Mouse (Mus musculus): ENCODE measurements at regions not wholly inside any gene's neighbourhood (a gene's known extent, or its start where the extent isn't known, plus 50 kb on each side); places are given as distances from the start of the nearest gene placed in this dataset.

DNA sequence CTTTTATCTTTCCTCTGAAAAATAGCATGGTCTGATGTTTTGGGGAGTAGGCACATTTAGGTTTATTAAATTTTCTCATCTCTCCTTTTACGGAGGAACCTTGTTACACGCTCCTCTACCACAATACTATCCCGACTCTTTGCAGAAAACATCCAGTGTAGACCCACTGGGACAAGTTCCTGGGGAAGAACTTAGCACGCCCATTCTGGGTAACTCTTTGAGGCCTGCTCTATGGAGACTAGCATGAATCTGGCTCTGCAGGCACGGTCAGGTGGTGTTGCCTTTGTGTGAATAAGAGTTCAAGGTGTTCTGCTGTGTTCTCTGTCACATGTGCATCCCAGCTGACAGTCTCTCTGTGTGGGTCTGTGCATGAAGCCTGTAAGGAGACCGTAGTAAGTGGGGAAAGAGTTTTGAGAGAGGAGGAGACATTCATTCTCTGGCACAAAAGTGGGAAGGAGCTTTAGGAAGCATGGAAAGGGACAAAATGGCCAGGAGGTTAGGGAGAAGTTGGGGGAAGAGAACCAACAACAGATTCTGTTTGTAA lies 105.2 kb upstream of the Satb2 start:
- no peaks in the 10 kb centered on the region for H3K9me3 ChIP-seq
- 86% methylated on average over 6 of the region's 6 CpGs for WGBS
- ATAC-seq (ENCODE audit: low FRiP score), result 0 out of 2 replicates have a peak, but pooled peaks have one; percentile 27
- no peak overlapping the region for H3K4me3 ChIP-seq (replicated peaks)
- H3K36me3 ChIP-seq (replicated peaks), result no peaks in the 10 kb centered on the region
- H3K27ac ChIP-seq, result no peak overlapping the region
- peaks cover 14% of the 10 kb centered on the region for H3K4me1 ChIP-seq
- H3K9ac ChIP-seq, result no peak overlapping the region
- no peaks in the 10 kb centered on the region for H3K27me3 ChIP-seq
- H3K4me2 ChIP-seq, result no peak overlapping the region

DNA sequence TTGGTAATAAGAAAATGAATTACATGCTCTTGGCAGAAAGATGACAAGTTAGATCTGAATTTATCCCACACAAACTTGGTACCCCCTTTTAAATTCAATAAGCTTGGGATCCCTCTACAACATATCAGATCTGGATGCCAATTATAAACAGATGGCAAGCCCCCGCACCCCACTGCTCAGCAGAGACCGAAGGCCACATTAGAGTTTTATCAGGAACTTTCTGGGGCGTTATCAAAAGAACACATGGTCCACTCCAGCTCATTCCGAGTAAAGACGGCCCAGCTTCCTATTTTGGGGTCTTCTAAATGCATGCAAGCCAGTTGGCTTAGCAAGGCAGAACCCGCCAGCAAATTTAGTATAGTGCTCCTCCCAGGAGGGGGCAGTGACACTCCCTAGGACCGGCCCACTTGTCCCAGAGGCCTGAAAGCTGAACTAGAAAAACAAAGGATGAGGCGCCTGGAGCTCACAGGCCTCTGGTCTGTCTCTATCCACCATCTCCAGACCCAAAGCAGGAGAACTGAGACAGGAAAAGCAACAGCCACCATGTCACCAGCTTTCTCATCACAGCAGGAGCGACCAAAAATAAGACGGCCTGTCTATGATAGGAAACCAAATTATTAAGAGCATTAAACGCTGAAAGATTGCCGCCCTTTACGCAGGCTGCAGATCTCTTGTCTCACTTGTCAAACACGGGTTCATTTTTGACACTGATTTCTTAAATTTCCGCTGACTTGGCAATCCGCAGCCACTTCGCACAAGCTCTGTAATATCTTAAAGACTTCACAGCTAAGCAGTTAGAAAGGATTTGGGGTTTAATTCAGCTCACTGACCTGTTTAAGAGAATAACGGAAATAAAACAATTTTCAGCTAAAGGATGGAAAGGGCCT lies 117.2 kb upstream of the Satb2 start:
- H3K9me3 ChIP-seq, result no peaks in the 10 kb centered on the region
- H3K9ac ChIP-seq, result no peak overlapping the region
- 66% methylated on average over 18 of the region's 18 CpGs for WGBS
- no peaks in the 10 kb centered on the region for H3K36me3 ChIP-seq (replicated peaks)
- H3K27me3 ChIP-seq, result no peaks in the 10 kb centered on the region
- H3K27ac ChIP-seq, result no peak overlapping the region
- H3K4me3 ChIP-seq (replicated peaks), result no peak overlapping the region
- peaks cover 5% of the 10 kb centered on the region; the same call in 1 of the 2 replicates for H3K4me1 ChIP-seq
- H3K4me2 ChIP-seq, result no peak overlapping the region
- ATAC-seq (ENCODE audit: low FRiP score), result no peak

DNA sequence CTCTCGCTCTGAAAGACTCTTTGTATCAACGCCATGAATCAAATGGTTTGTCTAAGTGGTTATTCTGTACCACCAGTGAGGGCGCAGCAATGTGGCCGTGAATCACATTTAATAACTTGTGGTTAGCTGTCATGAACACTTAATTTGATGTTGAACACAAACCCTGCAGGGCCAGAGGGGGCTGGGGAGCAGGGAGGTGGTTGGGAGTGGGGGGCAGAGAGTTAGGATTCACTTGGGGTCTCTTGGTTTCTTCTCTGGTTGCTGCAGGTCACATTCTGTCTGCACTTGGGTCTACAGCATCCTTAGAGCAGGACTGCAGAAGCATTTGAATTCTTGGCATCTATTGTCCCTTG lies 117.8 kb upstream of the Satb2 start:
- Histone ChIP-seq H3K4me2 (no peak overlapping the region), H3K4me3 (replicated peaks) (no peak overlapping the region), H3K27me3 (no peaks in the 10 kb centered on the region), H3K4me1 (peaks cover 5% of the 10 kb centered on the region; the same call in 1 of the 2 replicates), H3K9me3 (no peaks in the 10 kb centered on the region), H3K27ac (no peak overlapping the region), H3K9ac (no peak overlapping the region), H3K36me3 (replicated peaks) (no peaks in the 10 kb centered on the region)
- no peak for ATAC-seq (ENCODE audit: low FRiP score)
- WGBS, result 68% methylated on average over 4 of the region's 4 CpGs

DNA sequence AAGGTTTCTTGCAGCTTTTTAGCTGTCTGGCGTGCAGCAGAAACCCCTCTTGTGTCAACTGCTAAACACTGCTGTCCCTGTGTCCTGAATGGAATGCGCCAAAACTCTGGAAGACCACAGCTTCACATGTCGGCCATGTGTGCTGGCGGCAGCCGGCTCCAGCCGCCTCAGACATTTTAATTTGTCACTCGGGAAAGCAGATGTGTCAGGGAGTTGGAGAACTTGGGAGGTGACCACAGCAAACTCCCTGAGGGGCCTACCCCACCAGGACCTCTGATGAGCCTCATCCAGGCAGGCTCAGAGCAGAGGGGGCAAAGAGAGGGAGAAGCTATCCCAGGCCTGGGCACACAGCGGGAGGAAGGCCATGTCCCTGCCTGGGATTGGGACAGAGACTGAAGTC lies 118.3 kb upstream of the Satb2 start:
- Histone ChIP-seq H3K4me2 (no peak overlapping the region), H3K36me3 (replicated peaks) (no peaks in the 10 kb centered on the region), H3K9me3 (no peaks in the 10 kb centered on the region), H3K27ac (no peak overlapping the region), H3K4me3 (replicated peaks) (no peak overlapping the region), H3K9ac (no peak overlapping the region), H3K27me3 (no peaks in the 10 kb centered on the region), H3K4me1 (peaks cover 5% of the 10 kb centered on the region; the same call in 1 of the 2 replicates)
- no peak for ATAC-seq (ENCODE audit: low FRiP score)
- WGBS, result 79% methylated on average over 8 of the region's 8 CpGs

DNA sequence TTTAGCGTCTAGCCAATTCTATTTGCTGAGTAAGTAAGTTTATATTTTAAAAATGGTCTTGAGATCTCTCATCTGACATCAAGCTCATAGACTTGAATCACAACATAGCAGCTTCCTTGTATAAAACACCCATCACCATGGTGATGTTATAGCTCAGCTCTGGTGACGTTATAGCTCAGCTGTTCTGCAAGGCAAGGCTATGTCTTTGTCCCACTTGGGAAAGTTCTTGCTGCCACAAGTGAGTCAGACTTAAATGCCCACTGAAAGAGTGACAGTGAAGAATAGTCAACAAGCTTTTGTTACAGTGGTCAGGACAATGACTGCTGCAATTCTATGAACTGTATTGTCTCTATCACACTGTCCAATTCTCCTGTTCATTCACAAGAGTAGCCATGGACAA lies 122.2 kb upstream of the Satb2 start:
- peaks cover 2% of the 10 kb centered on the region; the same call in 1 of the 2 replicates for H3K4me1 ChIP-seq
- no peaks in the 10 kb centered on the region for H3K36me3 ChIP-seq (replicated peaks)
- no peak overlapping the region for H3K4me2 ChIP-seq
- H3K9ac ChIP-seq, result no peak overlapping the region
- H3K27me3 ChIP-seq, result no peaks in the 10 kb centered on the region
- 75% methylated on average over 2 of the region's 2 CpGs for WGBS
- no peak overlapping the region for H3K27ac ChIP-seq
- no peak for ATAC-seq (ENCODE audit: low FRiP score)
- no peaks in the 10 kb centered on the region for H3K9me3 ChIP-seq
- H3K4me3 ChIP-seq (replicated peaks), result no peak overlapping the region

DNA sequence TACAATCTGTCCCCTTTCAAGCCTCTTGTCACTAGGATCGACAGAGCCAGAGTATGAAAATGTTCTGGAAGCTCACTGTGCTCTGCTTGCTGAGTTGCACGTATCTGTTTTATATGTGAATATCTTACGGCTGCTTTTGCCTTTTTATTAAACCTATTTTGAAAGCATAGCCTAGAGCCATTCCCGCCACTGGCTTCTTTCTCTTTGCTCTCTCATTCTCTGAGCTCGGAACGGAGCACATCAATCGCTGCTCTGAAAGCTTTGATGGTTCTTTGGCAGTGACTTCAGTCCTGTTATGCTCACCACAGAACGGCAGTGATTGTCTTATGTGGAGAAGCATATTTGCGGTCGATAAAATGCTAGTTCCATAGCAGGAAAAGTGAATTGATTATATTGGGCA lies 128.9 kb upstream of the Satb2 start:
- Histone ChIP-seq H3K9me3 (no peaks in the 10 kb centered on the region), H3K4me2 (no peak overlapping the region), H3K4me3 (replicated peaks) (no peak overlapping the region), H3K9ac (no peak overlapping the region), H3K4me1 (no peaks in the 10 kb centered on the region), H3K36me3 (replicated peaks) (no peaks in the 10 kb centered on the region), H3K27me3 (no peaks in the 10 kb centered on the region), H3K27ac (no peak overlapping the region)
- WGBS, result 89% methylated on average over 10 of the region's 10 CpGs
- no peak for ATAC-seq (ENCODE audit: low FRiP score)

DNA sequence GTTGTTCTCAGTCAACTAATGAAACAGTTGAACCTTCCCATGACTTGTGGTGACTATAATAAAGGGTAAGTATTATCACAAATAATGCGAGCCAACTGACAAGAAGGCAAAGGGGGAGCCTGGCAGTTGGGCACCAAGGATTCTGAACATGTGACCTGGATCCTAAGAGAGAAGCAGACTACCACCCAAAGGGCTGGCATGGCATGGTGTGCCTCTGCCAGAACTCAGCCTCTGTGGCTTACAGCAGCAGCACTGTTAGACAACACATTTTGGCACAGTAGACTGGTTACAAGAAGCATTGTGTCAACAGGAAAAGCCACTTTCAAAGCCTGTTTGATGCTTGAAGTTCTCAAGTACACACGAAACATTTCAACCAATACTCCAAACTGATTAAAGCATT lies 142.2 kb upstream of the Satb2 start:
- Histone ChIP-seq H3K4me3 (replicated peaks) (no peak overlapping the region), H3K27me3 (no peaks in the 10 kb centered on the region), H3K36me3 (replicated peaks) (no peaks in the 10 kb centered on the region), H3K27ac (no peak overlapping the region), H3K9ac (no peak overlapping the region), H3K4me1 (no peaks in the 10 kb centered on the region), H3K9me3 (no peaks in the 10 kb centered on the region), H3K4me2 (no peak overlapping the region)
- 80% methylated on average over 2 of the region's 2 CpGs for WGBS
- ATAC-seq (ENCODE audit: low FRiP score), result no peak

DNA sequence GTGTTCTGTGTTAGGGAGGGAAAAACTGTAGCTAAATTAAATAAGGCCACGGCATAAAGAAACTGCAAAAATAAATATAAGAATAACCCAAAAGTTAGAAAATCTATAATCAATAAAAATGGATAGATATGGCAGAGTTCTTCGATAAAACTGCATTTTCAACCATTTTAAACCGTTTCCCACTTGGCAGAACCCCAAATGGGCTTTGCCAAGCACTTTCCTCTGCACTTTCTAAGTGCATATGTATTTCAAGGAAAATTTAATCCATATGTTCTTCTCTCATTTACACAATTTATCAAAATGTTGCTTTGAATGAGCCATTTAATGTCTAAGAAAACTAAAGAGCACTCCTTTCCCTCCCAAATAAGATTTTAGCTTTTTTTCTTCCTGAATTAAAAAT lies 165.7 kb upstream of the Satb2 start:
- no peak overlapping the region for H3K4me2 ChIP-seq
- H3K27ac ChIP-seq, result no peak overlapping the region
- no peaks in the 10 kb centered on the region for H3K4me1 ChIP-seq
- ATAC-seq (ENCODE audit: low FRiP score), result no peak
- no peaks in the 10 kb centered on the region for H3K9me3 ChIP-seq
- H3K27me3 ChIP-seq, result no peaks in the 10 kb centered on the region
- H3K9ac ChIP-seq, result no peak overlapping the region
- 87% methylated on average over 3 of the region's 3 CpGs for WGBS
- H3K36me3 ChIP-seq (replicated peaks), result no peaks in the 10 kb centered on the region
- no peak overlapping the region for H3K4me3 ChIP-seq (replicated peaks)

DNA sequence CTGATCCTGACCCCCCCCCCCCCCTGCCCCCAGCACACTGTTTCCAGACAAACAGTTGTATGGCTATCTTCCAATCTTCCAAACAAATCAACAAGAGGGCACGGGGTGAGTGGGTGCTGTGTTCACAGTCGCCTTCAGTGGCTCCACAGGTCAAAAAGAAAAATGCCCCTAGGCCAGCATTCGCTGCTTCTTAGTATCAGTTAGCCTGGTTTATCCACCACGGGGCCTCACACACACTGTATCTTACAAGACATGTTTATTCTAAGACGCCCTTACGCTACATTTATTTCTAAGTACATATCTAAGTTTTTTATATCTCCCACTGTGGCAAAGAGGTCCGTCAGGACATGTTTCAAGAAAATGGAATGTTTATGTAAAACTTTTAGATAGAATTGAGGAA lies 177.4 kb upstream of the Satb2 start:
- H3K4me2 ChIP-seq, result no peak overlapping the region
- H3K4me3 ChIP-seq (replicated peaks), result no peak overlapping the region
- no peaks in the 10 kb centered on the region for H3K9me3 ChIP-seq
- no peaks in the 10 kb centered on the region for H3K4me1 ChIP-seq
- no peak for ATAC-seq (ENCODE audit: low FRiP score)
- no peaks in the 10 kb centered on the region for H3K27me3 ChIP-seq
- WGBS, result 89% methylated on average over 7 of the region's 7 CpGs
- no peak overlapping the region for H3K9ac ChIP-seq
- no peaks in the 10 kb centered on the region for H3K36me3 ChIP-seq (replicated peaks)
- H3K27ac ChIP-seq, result no peak overlapping the region

DNA sequence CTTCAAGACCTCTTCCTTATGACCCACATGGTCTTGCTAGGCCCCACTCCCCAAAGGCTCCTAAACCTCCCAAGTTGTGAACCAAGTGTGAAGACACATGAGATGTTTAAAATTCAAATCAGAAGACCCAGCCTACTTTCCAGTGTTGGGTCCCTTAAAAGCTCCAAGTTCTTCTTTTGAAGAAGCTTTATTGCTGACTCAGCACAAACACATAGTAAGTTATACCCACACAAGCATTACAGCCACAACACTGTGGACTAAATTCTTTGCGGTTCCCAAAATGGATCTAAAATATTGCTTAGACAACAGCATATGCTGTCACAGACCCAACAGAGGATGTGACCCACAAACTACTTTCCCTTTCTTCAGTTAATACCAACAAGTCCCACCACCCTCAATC lies 186.0 kb upstream of the Satb2 start:
- no peak for ATAC-seq (ENCODE audit: low FRiP score)
- H3K4me3 ChIP-seq (replicated peaks), result no peak overlapping the region
- no peak overlapping the region for H3K27ac ChIP-seq
- H3K4me1 ChIP-seq, result no peaks in the 10 kb centered on the region
- H3K9ac ChIP-seq, result no peak overlapping the region
- H3K4me2 ChIP-seq, result no peak overlapping the region
- H3K36me3 ChIP-seq (replicated peaks), result no peaks in the 10 kb centered on the region
- no peaks in the 10 kb centered on the region; the same call in 1 of the 2 replicates for H3K9me3 ChIP-seq
- no peaks in the 10 kb centered on the region for H3K27me3 ChIP-seq
- WGBS, result 98% methylated on average over 1 of the region's 1 CpGs

DNA sequence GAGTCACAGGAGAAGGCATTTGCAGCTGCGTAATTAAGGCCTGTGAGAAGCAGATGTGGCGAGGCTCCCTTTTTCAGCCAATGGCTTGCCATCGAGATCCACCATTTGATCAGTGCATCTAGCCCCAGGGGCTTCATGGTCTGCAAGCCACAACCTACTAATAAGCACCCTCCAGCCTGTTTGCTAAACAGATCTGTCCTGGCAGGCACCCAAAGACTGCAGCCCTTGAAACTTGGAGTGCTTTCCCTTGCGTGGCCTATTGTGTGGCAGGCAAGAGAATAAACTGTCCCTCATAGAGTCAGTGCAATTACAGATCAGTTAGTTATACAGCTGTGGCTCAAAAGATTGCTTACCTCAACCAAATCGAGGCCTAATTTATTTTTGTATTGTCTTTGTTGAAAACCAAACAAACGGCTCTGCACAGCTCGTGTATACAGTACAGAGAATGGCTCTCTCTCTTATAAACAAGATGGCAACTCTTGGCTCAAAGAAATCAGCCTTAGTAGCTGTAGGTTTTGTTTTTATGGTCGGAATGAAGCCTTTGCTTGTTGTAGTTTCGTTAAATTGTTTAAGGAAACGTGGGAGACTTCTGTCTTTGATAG lies 195.9 kb upstream of the Satb2 start:
- no peak overlapping the region for H3K9ac ChIP-seq
- H3K9me3 ChIP-seq, result no peaks in the 10 kb centered on the region
- H3K4me3 ChIP-seq (replicated peaks), result no peak overlapping the region
- 48% methylated on average over 10 of the region's 10 CpGs for WGBS
- H3K4me1 ChIP-seq, result peaks cover 4% of the 10 kb centered on the region; the same call in 1 of the 2 replicates
- peak; percentile 57; the same call in 1 of the 2 replicates for ATAC-seq (ENCODE audit: low FRiP score)
- H3K36me3 ChIP-seq (replicated peaks), result no peaks in the 10 kb centered on the region
- H3K4me2 ChIP-seq, result no peak overlapping the region
- H3K27me3 ChIP-seq, result no peaks in the 10 kb centered on the region
- H3K27ac ChIP-seq, result no peak overlapping the region; the same call in 1 of the 2 replicates

DNA sequence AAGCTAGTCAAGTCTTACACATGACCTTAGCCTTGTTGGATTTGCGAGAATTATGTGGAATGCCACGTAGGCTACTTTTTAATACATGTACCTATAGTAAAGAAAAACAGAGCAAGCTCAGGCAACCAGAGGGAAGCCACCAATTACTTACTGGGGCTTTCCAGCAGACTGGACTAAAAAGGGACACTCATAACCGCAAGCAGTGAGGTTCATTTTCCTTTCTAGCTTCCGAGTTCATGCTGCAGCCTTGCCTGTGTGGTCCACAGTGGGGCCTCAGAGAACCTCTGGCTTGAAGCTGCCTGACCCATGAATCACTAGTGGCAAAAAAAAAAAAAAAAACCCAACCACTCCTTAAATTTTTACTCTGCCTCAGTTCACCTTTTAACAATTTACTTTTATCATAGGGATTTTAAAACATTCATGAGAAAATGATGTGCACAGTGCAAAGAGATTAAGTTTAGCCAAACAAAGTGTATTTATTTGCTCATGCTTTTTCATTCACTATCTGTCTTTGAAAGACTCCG lies 188.6 kb upstream of the 1700066M21Rik start:
- no peak overlapping the region for H3K4me2 ChIP-seq
- H3K4me1 ChIP-seq, result no peaks in the 10 kb centered on the region
- no peak for ATAC-seq (ENCODE audit: low FRiP score)
- H3K4me3 ChIP-seq (replicated peaks), result no peak overlapping the region
- 82% methylated on average over 5 of the region's 5 CpGs for WGBS
- H3K9ac ChIP-seq, result no peak overlapping the region
- no peaks in the 10 kb centered on the region for H3K36me3 ChIP-seq (replicated peaks)
- H3K27me3 ChIP-seq, result no peaks in the 10 kb centered on the region
- H3K9me3 ChIP-seq, result no peaks in the 10 kb centered on the region
- H3K27ac ChIP-seq, result no peak overlapping the region
